Mouse (Mus musculus) stomach, postnatal 0 days (tissue): ENCODE data around the gene Aox3.

Source experiments
- CTCF ChIP-seq: IDR thresholded peaks from 2 replicates; pipeline ENCODE4 v1.5.1; 2016; ENCODE audit warnings: antibody characterized with exemption, low read depth, mild to moderate bottlenecking, moderate library complexity
- EP300 ChIP-seq: optimal IDR thresholded peaks from 2 replicates; pipeline ENCODE3; 2016; ENCODE audit warnings: antibody characterized with exemption

- TF ChIP-seq EP300 (no peak), CTCF (no peak)
Measured at GRCm38 (mm10) chr1:58188514-58189175, 75.7 kb downstream of the Aox3 start.
